Mouse (Mus musculus) myocyte (in vitro differentiated cells): ENCODE measurements at regions not wholly inside any gene's neighbourhood (a gene's known extent, or its start where the extent isn't known, plus 50 kb on each side); places are given as distances from the start of the nearest gene placed in this dataset.

ENCODE experiments used
- H3K27me3 ChIP-seq: one replicate; pipeline ENCODE4 v1.6.1; 2011; ENCODE audit not compliant: control insufficient read depth, insufficient read depth, insufficient read length
- H3K36me3 ChIP-seq: one replicate; pipeline ENCODE4 v1.6.1; 2011; ENCODE audit not compliant: control insufficient read depth, insufficient read depth
- H3K4me2 ChIP-seq: one replicate; pipeline ENCODE4 v1.6.1; 2011; ENCODE audit warnings: low read depth, control low read depth
- H3K4me3 ChIP-seq: one replicate; pipeline ENCODE4 v1.5.1; 2011; ENCODE audit warnings: mild to moderate bottlenecking, control low read depth, moderate library complexity
- H3K79me2 ChIP-seq: one replicate; pipeline ENCODE4 v1.6.1; 2011; ENCODE audit not compliant: control insufficient read depth, insufficient read depth
- H3ac ChIP-seq: one replicate; pipeline ENCODE4 v1.6.1; 2011; ENCODE audit not compliant: control insufficient read depth, insufficient read length
- CEBPB ChIP-seq: IDR thresholded peaks from 2 replicates; pipeline ENCODE4 v1.6.1; 2011; ENCODE audit warnings: mild to moderate bottlenecking, moderate library complexity; ENCODE audit not compliant: poor library complexity, insufficient read depth, severe bottlenecking
- E2F4 ChIP-seq: IDR thresholded peaks from one replicate; pipeline ENCODE4 v1.6.1; 2011; ENCODE audit warnings: mild to moderate bottlenecking, control low read depth, moderate library complexity; ENCODE audit not compliant: insufficient read depth
- MAX ChIP-seq: IDR thresholded peaks from one replicate; pipeline ENCODE4 v1.6.1; 2011; ENCODE audit warnings: low read depth, mild to moderate bottlenecking, control low read depth
- MYOD1 ChIP-seq, 3 experiments: IDR thresholded peaks; one replicate each; pipeline ENCODE4 v1.6.1; 2011; ENCODE audit warnings: control low read depth in 2 of 3, low read depth in 2 of 3, mild to moderate bottlenecking in 2 of 3, moderate library complexity in 1 of 3; ENCODE audit not compliant: insufficient read length in 2 of 3, control insufficient read depth in 1 of 3
- MYOG ChIP-seq, 3 experiments: IDR thresholded peaks; one replicate each; pipeline ENCODE4 v1.6.1; 2011; ENCODE audit warnings: control low read depth in 2 of 3, low read depth in 2 of 3, mild to moderate bottlenecking in 2 of 3; ENCODE audit not compliant: insufficient read length in 2 of 3, control insufficient read depth in 1 of 3, insufficient read depth in 1 of 3
- POLR2A ChIP-seq: IDR thresholded peaks from one replicate; pipeline ENCODE4 v1.6.1; 2011; ENCODE audit warnings: low read depth, mild to moderate bottlenecking, control low read depth, moderate library complexity; ENCODE audit not compliant: insufficient read length
- POLR2AphosphoS2 ChIP-seq: IDR thresholded peaks from one replicate; pipeline ENCODE4 v1.6.1; 2011; ENCODE audit warnings: low read depth, control low read depth; ENCODE audit not compliant: insufficient read length
- REST ChIP-seq: IDR thresholded peaks from one replicate; pipeline ENCODE4 v1.6.1; 2011; ENCODE audit warnings: mild to moderate bottlenecking, control low read depth, moderate library complexity; ENCODE audit not compliant: insufficient read depth, insufficient read length
- SRF ChIP-seq: IDR thresholded peaks from one replicate; pipeline ENCODE4 v1.6.1; 2011; ENCODE audit warnings: low read depth; ENCODE audit not compliant: control insufficient read depth, insufficient read length
- TCF12 ChIP-seq: IDR thresholded peaks from one replicate; pipeline ENCODE4 v1.6.1; 2011; ENCODE audit warnings: mild to moderate bottlenecking, control low read depth; ENCODE audit not compliant: poor library complexity, insufficient read depth, severe bottlenecking
- TCF3 ChIP-seq: IDR thresholded peaks from one replicate; pipeline ENCODE4 v1.6.1; 2011; ENCODE audit warnings: low read depth, control low read depth; ENCODE audit not compliant: insufficient read length
- USF1 ChIP-seq: IDR thresholded peaks from one replicate; pipeline ENCODE4 v1.6.1; 2011; ENCODE audit warnings: low read depth, mild to moderate bottlenecking, control low read depth, moderate library complexity

DNA sequence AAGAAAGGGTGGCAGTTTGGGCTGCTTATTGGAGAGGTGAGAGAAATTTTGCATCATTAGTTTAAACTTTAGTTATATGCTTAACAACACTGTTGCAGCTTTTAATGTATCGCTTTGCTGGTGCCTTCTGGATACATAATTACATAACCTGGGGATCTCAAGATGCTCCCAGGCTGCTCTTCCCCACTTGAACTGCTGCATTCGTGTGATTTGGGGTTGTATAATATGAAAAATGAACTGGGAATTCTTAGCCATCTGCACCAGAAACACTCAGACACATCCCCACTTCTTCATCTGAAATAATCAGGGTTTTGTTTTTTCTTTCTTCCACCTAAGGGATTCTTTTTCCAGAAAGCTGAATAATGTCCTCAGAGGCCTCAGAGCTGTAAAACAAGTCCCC, 120.8 kb downstream of the Mreg start:
- Histone ChIP-seq H3ac (no peak overlapping the region), H3K27me3 (no peaks in the 10 kb centered on the region), H3K36me3 (no peaks in the 10 kb centered on the region), H3K4me2 (no peak overlapping the region), H3K79me2 (no peaks in the 10 kb centered on the region), H3K4me3 (no peak overlapping the region)
- TF ChIP-seq USF1 (no peak), TCF3 (no peak), TCF12 (no peak), MAX (no peak), E2F4 (no peak), POLR2A (no peak), MYOD1 (IDR thresholded peaks at IDR 0.05; ENCODE audit: control insufficient read depth in 1 of 3, insufficient read length in 2 of 3, low read depth in 2 of 3) (no peak), POLR2AphosphoS2 (no peak), MYOG (IDR thresholded peaks at IDR 0.05; ENCODE audit: control insufficient read depth in 1 of 3, insufficient read depth in 1 of 3, insufficient read length in 2 of 3, low read depth in 2 of 3) (no peak), CEBPB (no peak), SRF (no peak), REST (no peak)

- no peaks in the 10 kb centered on the region for H3K79me2 ChIP-seq
- H3K4me2 ChIP-seq: peak overlapping the region; percentile 21
- TF ChIP-seq USF1 (no peak), MYOD1 (IDR thresholded peaks at IDR 0.05; ENCODE audit: control insufficient read depth in 1 of 3, insufficient read length in 2 of 3, low read depth in 2 of 3) (peak in 1 of 3 experiments; percentile 71)
- H3K4me3 ChIP-seq: no peak overlapping the region
- no peaks in the 10 kb centered on the region for H3K27me3 ChIP-seq
- H3ac ChIP-seq: no peak overlapping the region
- H3K36me3 ChIP-seq: no peaks in the 10 kb centered on the region
Measured at GRCm38 (mm10) chr1:72085661-72086060, 126.4 kb downstream of the Mreg start.

GRCm38 (mm10) chr1:72084219-72084618, 127.9 kb downstream of the Mreg start:
- Histone ChIP-seq H3K79me2 (no peaks in the 10 kb centered on the region), H3K4me2 (peak overlapping the region; percentile 57), H3ac (no peak overlapping the region), H3K36me3 (no peaks in the 10 kb centered on the region), H3K27me3 (no peaks in the 10 kb centered on the region), H3K4me3 (no peak overlapping the region)
- no peak for TF ChIP-seq USF1
- TF ChIP-seq MAX: no peak
- TF ChIP-seq MYOG (IDR thresholded peaks at IDR 0.05; ENCODE audit: control insufficient read depth in 1 of 3, insufficient read depth in 1 of 3, insufficient read length in 2 of 3, low read depth in 2 of 3): no peak
- no peak for TF ChIP-seq E2F4
- TF ChIP-seq MYOD1 (IDR thresholded peaks at IDR 0.05; ENCODE audit: control insufficient read depth in 1 of 3, insufficient read length in 2 of 3, low read depth in 2 of 3): no peak
- TF ChIP-seq POLR2A: no peak
- TF ChIP-seq REST: no peak
- TF ChIP-seq POLR2AphosphoS2: no peak
- no peak for TF ChIP-seq TCF3
- TF ChIP-seq TCF12: no peak
- no peak for TF ChIP-seq CEBPB

- no peaks in the 10 kb centered on the region for H3K36me3 ChIP-seq
- TF ChIP-seq MYOD1 (IDR thresholded peaks at IDR 0.05; ENCODE audit: control insufficient read depth in 1 of 3, insufficient read length in 2 of 3, low read depth in 2 of 3) (no peak), MAX (no peak)
- H3ac ChIP-seq: no peak overlapping the region
- no peak overlapping the region for H3K4me3 ChIP-seq
- no peak overlapping the region for H3K4me2 ChIP-seq
- no peaks in the 10 kb centered on the region for H3K79me2 ChIP-seq
- H3K27me3 ChIP-seq: no peaks in the 10 kb centered on the region
Measured at GRCm38 (mm10) chr1:72082366-72082765, 129.7 kb downstream of the Mreg start.

- Histone ChIP-seq H3K36me3 (no peaks in the 10 kb centered on the region), H3K27me3 (no peaks in the 10 kb centered on the region)
Measured at GRCm38 (mm10) chr1:72081811-72082210, 130.3 kb downstream of the Mreg start.

More at GRCm38 (mm10) chr1:72081811-72082210, 130.3 kb downstream of the Mreg start:
- no peaks in the 10 kb centered on the region for H3K79me2 ChIP-seq
- H3K4me2 ChIP-seq: no peak overlapping the region
- no peak for TF ChIP-seq POLR2AphosphoS2
- no peak for TF ChIP-seq MYOD1 (IDR thresholded peaks at IDR 0.05; ENCODE audit: control insufficient read depth in 1 of 3, insufficient read length in 2 of 3, low read depth in 2 of 3)
- TF ChIP-seq USF1: no peak
- no peak for TF ChIP-seq REST
- no peak for TF ChIP-seq TCF3
- no peak for TF ChIP-seq TCF12
- TF ChIP-seq CEBPB: no peak
- TF ChIP-seq E2F4: no peak
- H3ac ChIP-seq: no peak overlapping the region
- H3K4me3 ChIP-seq: no peak overlapping the region
